Mouse (Mus musculus): ENCODE data around the gene Krtap4-13. TPM values are rescaled to one million over a fixed set of nuclear protein-coding genes. Genes with fewer than 3 reads are reported as not detected.
"Not testable (repeated sequence)": the region's sequence is repeated elsewhere in the genome, so short reads cannot be mapped to it uniquely, and the experiment has no call there.

Gene Krtap4-13
- polyA plus RNA-seq, 1 experiment from 2014 or later: not detected

DNA sequence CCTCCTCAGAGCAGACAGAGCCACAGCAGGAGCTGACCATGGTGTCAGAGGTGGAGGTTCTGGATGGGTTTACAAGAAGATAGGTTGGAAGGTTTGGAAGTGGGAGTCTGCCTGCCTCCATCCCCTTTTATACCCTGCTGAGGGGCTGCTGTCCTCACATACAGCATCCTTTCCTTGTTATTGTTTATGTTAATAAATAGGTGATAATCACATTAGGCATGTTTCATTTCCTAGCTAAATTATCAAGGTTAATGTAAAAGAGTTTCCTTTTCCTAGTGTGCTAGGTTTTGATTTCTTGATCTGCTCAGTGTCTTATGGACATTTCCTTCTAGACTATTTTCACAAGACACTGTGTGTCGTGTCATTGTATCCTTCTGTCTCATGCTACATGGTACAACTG, 5.3 kb downstream of the Krtap4-13 start, which contains the start of gene Gm11554:
TSS of gene Gm11554 (minus strand) at position 101 of the 400 bp plus-strand sequence.
- not testable (repeated sequence) for H3K4me2 ChIP-seq (ENCODE audit: low read length); H3K9ac ChIP-seq (ENCODE audit: low read length); ATAC-seq (replicated peaks; ENCODE audit: low FRiP score, low TSS enrichment, low read depth); H3K4me1 ChIP-seq (replicated peaks; ENCODE audit: control insufficient read depth, insufficient read depth, low read length); H3K36me3 ChIP-seq (ENCODE audit: control insufficient read depth, insufficient read depth, low read length); H3K4me3 ChIP-seq (ENCODE audit: low read depth, low read length); H3K27me3 ChIP-seq (replicated peaks; ENCODE audit: control insufficient read depth, insufficient read depth, low read length); H3K27ac ChIP-seq (ENCODE audit: low read depth); DNase-seq (ENCODE audit: low spot score); H3K9me3 ChIP-seq (ENCODE audit: control insufficient read depth, low read length)
- WGBS: no CpG with 5 or more reads among the region's 1 CpGs

- DNase-seq (ENCODE audit: low spot score); ATAC-seq (replicated peaks; ENCODE audit: low FRiP score, low TSS enrichment, low read depth): not testable (repeated sequence)
- WGBS: no CpG with 5 or more reads among the region's 1 CpGs
Measured at GRCm38 (mm10) chr11:99798832-99799231, 10.9 kb downstream of the Krtap4-13 start, which contains the start of gene Gm11569. TSS of gene Gm11569 (minus strand) at chr11:99798932.

DNA sequence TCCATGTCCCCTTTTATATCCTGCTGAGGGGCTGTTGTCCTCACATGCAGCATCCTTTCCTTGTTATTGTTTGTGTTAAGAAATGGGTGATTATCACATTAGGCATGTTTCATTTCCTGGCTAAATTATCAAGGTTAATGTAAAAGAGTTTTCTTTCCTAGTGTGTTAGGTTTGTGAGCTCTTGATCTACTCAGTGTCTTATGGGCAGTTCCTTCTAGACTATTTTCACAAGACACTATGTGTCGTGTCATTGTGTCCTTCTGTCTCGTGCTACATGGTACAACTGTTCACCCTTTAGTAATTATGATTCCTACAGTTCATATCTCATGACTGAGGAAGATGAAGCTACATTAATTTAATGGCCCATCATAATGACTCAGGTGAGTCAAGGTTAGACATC, 16.3 kb downstream of the Krtap4-13 start, which contains the start of gene Gm11596:
TSS of gene Gm11596 (minus strand) at position 101 of the 400 bp plus-strand sequence.
- Histone ChIP-seq H3K9me3 (ENCODE audit: control insufficient read depth, low read length) (no peaks in the 10 kb centered on the region), H3K9ac (ENCODE audit: low read length) (no peak within 1 kb of the TSS), H3K4me3 (ENCODE audit: low read depth, low read length) (no peak within 1 kb of the TSS), H3K4me1 (replicated peaks; ENCODE audit: control insufficient read depth, insufficient read depth, low read length) (no peaks in the 10 kb centered on the region), H3K4me2 (ENCODE audit: low read length) (no peak within 1 kb of the TSS), H3K27me3 (replicated peaks; ENCODE audit: control insufficient read depth, insufficient read depth, low read length) (no peaks in the 10 kb centered on the region), H3K27ac (ENCODE audit: low read depth) (no peak within 1 kb of the TSS), H3K36me3 (ENCODE audit: control insufficient read depth, insufficient read depth, low read length) (no peaks in the 10 kb centered on the region)
- DNase-seq (ENCODE audit: low spot score) (no peak), ATAC-seq (replicated peaks; ENCODE audit: low FRiP score, low TSS enrichment, low read depth) (no peak)
- WGBS: 78% methylated on average over 2 of the region's 2 CpGs

More at GRCm38 (mm10) chr11:99798832-99799231, 10.9 kb downstream of the Krtap4-13 start, which contains the start of gene Gm11569:
- not testable (repeated sequence) for H3K4me2 ChIP-seq (ENCODE audit: low read length); H3K4me1 ChIP-seq (replicated peaks; ENCODE audit: control insufficient read depth, insufficient read depth, low read length); H3K4me3 ChIP-seq (ENCODE audit: low read depth, low read length); H3K27me3 ChIP-seq (replicated peaks; ENCODE audit: control insufficient read depth, insufficient read depth, low read length); H3K27ac ChIP-seq (ENCODE audit: low read depth); H3K9ac ChIP-seq (ENCODE audit: low read length); H3K9me3 ChIP-seq (ENCODE audit: control insufficient read depth, low read length); H3K36me3 ChIP-seq (ENCODE audit: control insufficient read depth, insufficient read depth, low read length)

- not testable (repeated sequence) for H3K27me3 ChIP-seq (replicated peaks; ENCODE audit: control insufficient read depth, insufficient read depth, low read length); H3K4me1 ChIP-seq (replicated peaks; ENCODE audit: control insufficient read depth, insufficient read depth, low read length); H3K27ac ChIP-seq (ENCODE audit: low read depth); DNase-seq (ENCODE audit: low spot score); H3K9me3 ChIP-seq (ENCODE audit: control insufficient read depth, low read length); H3K4me2 ChIP-seq (ENCODE audit: low read length); H3K4me3 ChIP-seq (ENCODE audit: low read depth, low read length); H3K36me3 ChIP-seq (ENCODE audit: control insufficient read depth, insufficient read depth, low read length); H3K9ac ChIP-seq (ENCODE audit: low read length); ATAC-seq (replicated peaks; ENCODE audit: low FRiP score, low TSS enrichment, low read depth)
Measured at GRCm38 (mm10) chr11:99784900-99785299, 24.8 kb downstream of the Krtap4-13 start, which contains the start of gene Krtap4-9. TSS of gene Krtap4-9 (plus strand) at chr11:99785200.

DNA sequence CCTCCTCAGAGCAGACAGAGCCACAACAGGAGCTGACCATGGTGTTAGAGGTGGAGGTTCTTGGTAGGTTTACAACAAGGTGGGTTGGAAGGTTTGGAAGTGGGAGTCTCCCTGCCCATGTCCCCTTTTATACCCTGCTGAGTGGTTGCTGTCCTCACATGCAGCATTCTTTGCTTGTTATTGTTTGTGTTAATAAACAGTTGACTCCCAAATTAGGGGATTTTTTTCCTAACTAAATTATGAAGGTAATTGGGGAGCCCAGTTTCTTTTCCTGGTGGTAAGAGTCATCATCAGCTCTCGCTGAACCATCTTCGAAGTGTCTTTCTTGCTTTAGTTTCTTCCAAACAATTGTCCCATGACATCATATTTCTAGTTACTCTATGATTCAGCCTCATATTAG, 29.1 kb downstream of the Krtap4-13 start, which contains the start of gene Krtap4-8:
TSS of gene Krtap4-8 (minus strand) at position 101 of the 400 bp plus-strand sequence.
- Histone ChIP-seq H3K4me2 (ENCODE audit: low read length) (no peak within 1 kb of the TSS), H3K4me1 (replicated peaks; ENCODE audit: control insufficient read depth, insufficient read depth, low read length) (0 out of 2 replicates have a peak, but pooled peaks cover 4% of the 10 kb centered on the region), H3K4me3 (ENCODE audit: low read depth, low read length) (no peak within 1 kb of the TSS), H3K27ac (ENCODE audit: low read depth) (no peak within 1 kb of the TSS), H3K36me3 (ENCODE audit: control insufficient read depth, insufficient read depth, low read length) (no peaks in the 10 kb centered on the region), H3K27me3 (replicated peaks; ENCODE audit: control insufficient read depth, insufficient read depth, low read length) (no peaks in the 10 kb centered on the region), H3K9ac (ENCODE audit: low read length) (no peak within 1 kb of the TSS), H3K9me3 (ENCODE audit: control insufficient read depth, low read length) (no peaks in the 10 kb centered on the region)
- DNase-seq (ENCODE audit: low spot score) (no peak), ATAC-seq (replicated peaks; ENCODE audit: low FRiP score, low TSS enrichment, low read depth) (no peak)
- WGBS: 90% methylated on average over 2 of the region's 2 CpGs

DNA sequence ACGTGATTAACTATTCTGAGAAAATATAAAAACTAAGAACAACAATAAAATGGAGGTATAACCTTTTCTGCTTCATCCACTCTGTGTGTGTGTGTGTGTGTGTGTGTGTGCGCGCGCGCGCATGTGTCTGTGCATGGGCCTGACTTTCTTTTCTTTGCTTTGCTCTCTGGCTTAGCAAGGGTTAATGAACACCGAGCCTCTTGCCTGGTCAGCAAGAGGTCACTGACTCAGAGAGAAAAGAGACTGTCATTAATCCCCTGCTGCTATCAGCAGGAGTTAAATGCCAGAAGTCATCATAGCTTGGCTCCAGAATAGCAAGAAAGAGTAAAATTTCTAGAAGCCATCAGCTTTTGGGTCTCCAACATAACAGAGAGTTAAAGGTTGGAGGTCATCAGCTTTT, 31.3 kb downstream of the Krtap4-13 start:
- Histone ChIP-seq H3K4me2 (ENCODE audit: low read length) (no peak overlapping the region), H3K27ac (ENCODE audit: low read depth) (no peak overlapping the region), H3K36me3 (ENCODE audit: control insufficient read depth, insufficient read depth, low read length) (no peaks in the 10 kb centered on the region), H3K27me3 (replicated peaks; ENCODE audit: control insufficient read depth, insufficient read depth, low read length) (no peaks in the 10 kb centered on the region), H3K4me3 (ENCODE audit: low read depth, low read length) (no peak overlapping the region), H3K9ac (ENCODE audit: low read length) (no peak overlapping the region), H3K9me3 (ENCODE audit: control insufficient read depth, low read length) (no peaks in the 10 kb centered on the region), H3K4me1 (replicated peaks; ENCODE audit: control insufficient read depth, insufficient read depth, low read length) (0 out of 2 replicates have a peak, but pooled peaks cover 4% of the 10 kb centered on the region)
- ATAC-seq (replicated peaks; ENCODE audit: low FRiP score, low TSS enrichment, low read depth): no peak
- 58% methylated on average over 7 of the region's 7 CpGs for WGBS
- no peak for DNase-seq (ENCODE audit: low spot score)

- H3K4me3 ChIP-seq (ENCODE audit: low read depth, low read length); H3K36me3 ChIP-seq (ENCODE audit: control insufficient read depth, insufficient read depth, low read length); H3K27ac ChIP-seq (ENCODE audit: low read depth); H3K9ac ChIP-seq (ENCODE audit: low read length); H3K4me2 ChIP-seq (ENCODE audit: low read length); DNase-seq (ENCODE audit: low spot score); H3K9me3 ChIP-seq (ENCODE audit: control insufficient read depth, low read length); H3K27me3 ChIP-seq (replicated peaks; ENCODE audit: control insufficient read depth, insufficient read depth, low read length); H3K4me1 ChIP-seq (replicated peaks; ENCODE audit: control insufficient read depth, insufficient read depth, low read length); ATAC-seq (replicated peaks; ENCODE audit: low FRiP score, low TSS enrichment, low read depth): not testable (repeated sequence)
Measured at GRCm38 (mm10) chr11:99772813-99773212, 36.9 kb downstream of the Krtap4-13 start, which contains the start of gene Gm11595. TSS of gene Gm11595 (minus strand) at chr11:99772913.

DNA sequence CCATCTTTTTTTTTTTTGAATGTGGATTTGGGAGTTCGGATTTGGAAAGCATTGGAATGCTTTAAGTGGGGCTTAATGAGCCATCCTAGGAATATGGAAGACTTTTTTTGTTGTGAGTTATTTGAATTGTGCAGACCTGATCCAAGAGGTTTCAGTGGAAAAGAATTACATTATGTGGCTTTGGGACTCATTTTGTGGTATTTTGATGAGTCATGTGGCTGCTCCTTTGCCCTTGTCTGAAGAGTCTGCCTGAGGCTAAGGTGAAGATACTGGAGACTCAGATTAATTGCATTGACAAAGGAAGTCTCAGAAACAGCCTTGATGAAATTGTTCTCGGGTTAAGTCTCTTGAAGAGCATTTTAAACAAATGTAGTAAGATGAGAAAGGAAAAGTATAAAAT, 41.3 kb downstream of the Krtap4-13 start:
- Histone ChIP-seq H3K4me2 (ENCODE audit: low read length) (no peak overlapping the region), H3K9me3 (ENCODE audit: control insufficient read depth, low read length) (no peaks in the 10 kb centered on the region), H3K27ac (ENCODE audit: low read depth) (no peak overlapping the region), H3K4me3 (ENCODE audit: low read depth, low read length) (no peak overlapping the region), H3K4me1 (replicated peaks; ENCODE audit: control insufficient read depth, insufficient read depth, low read length) (no peaks in the 10 kb centered on the region), H3K36me3 (ENCODE audit: control insufficient read depth, insufficient read depth, low read length) (no peaks in the 10 kb centered on the region), H3K27me3 (replicated peaks; ENCODE audit: control insufficient read depth, insufficient read depth, low read length) (no peaks in the 10 kb centered on the region), H3K9ac (ENCODE audit: low read length) (no peak overlapping the region)
- DNase-seq (ENCODE audit: low spot score) (no peak), ATAC-seq (replicated peaks; ENCODE audit: low FRiP score, low TSS enrichment, low read depth) (no peak)
- WGBS: 74% methylated on average over 2 of the region's 2 CpGs
